Mouse (Mus musculus) MEL (cell line): ENCODE measurements at regions not wholly inside any gene's neighbourhood (a gene's known extent, or its start where the extent isn't known, plus 50 kb on each side); places are given as distances from the start of the nearest gene placed in this dataset.

Source experiments
- DNase-seq: peaks from one replicate; pipeline ENCODE4 v3.0.0; 2011; ENCODE audit warnings: low read depth, low spot score
- H3K27ac ChIP-seq: 2 replicates; pipeline ENCODE4 v1.5.1; 2012; ENCODE audit warnings: low read depth, mild to moderate bottlenecking, control low read depth, low read length, moderate library complexity; ENCODE audit not compliant: control insufficient read depth
- H3K27me3 ChIP-seq, 2 experiments: fragments of 150-350 bp in 1 of 2; sonication (generic) in 1 of 2; 2 replicates each; pipeline ENCODE4 v1.6.1; 2012; ENCODE audit warnings: low read length in 2 of 2, mild to moderate bottlenecking in 2 of 2, improper control_type of control experiment in 1 of 2, moderate library complexity in 1 of 2; ENCODE audit not compliant: insufficient read depth in 2 of 2, control insufficient read depth in 1 of 2
- H3K36me3 ChIP-seq, 2 experiments: 2 replicates each; pipeline ENCODE4 v1.6.1; 2012 to 2014; ENCODE audit warnings: low read length in 2 of 2, improper control_type of control experiment in 1 of 2, inconsistent platforms in 1 of 2, mild to moderate bottlenecking in 1 of 2; ENCODE audit not compliant: insufficient read depth in 2 of 2, control insufficient read depth in 1 of 2
- H3K4me1 ChIP-seq, 2 experiments: fragments of 150-350 bp in 1 of 2; sonication (generic) in 1 of 2; 2 replicates each; pipeline ENCODE4 v1.6.1; 2012; ENCODE audit warnings: low read length in 2 of 2, improper control_type of control experiment in 1 of 2, mild to moderate bottlenecking in 1 of 2; ENCODE audit not compliant: insufficient read depth in 2 of 2, control insufficient read depth in 1 of 2
- H3K4me3 ChIP-seq, 2 experiments: fragments of 150-350 bp in 1 of 2; sonication (generic) in 1 of 2; 2 replicates each; pipeline ENCODE4 v1.5.1; 2012; ENCODE audit warnings: low read depth in 2 of 2, low read length in 2 of 2, mild to moderate bottlenecking in 2 of 2, moderate library complexity in 2 of 2, control low read depth in 1 of 2, improper control_type of control experiment in 1 of 2; ENCODE audit not compliant: control insufficient read depth in 1 of 2, insufficient read depth in 1 of 2
- H3K79me2 ChIP-seq: 2 replicates; pipeline ENCODE4 v1.6.1; 2012; ENCODE audit warnings: mild to moderate bottlenecking, low read length, moderate library complexity; ENCODE audit not compliant: control insufficient read depth, poor library complexity, insufficient read depth
- H3K9ac ChIP-seq: 2 replicates; pipeline ENCODE4 v1.6.1; 2012; ENCODE audit warnings: low read depth, mild to moderate bottlenecking, control low read depth, low read length, moderate library complexity; ENCODE audit not compliant: control insufficient read depth, poor library complexity, severe bottlenecking
- H3K9me3 ChIP-seq: fragments of 150-350 bp; sonication (generic); replicated peaks from 2 replicates; pipeline ENCODE4 v1.6.1; 2012; ENCODE audit warnings: mild to moderate bottlenecking, low read length, improper control_type of control experiment, moderate library complexity; ENCODE audit not compliant: insufficient read depth
- CHD1 ChIP-seq: IDR thresholded peaks from 2 replicates; pipeline ENCODE4 v1.6.1; 2012; ENCODE audit warnings: low read depth, mild to moderate bottlenecking, inconsistent platforms, low read length, improper control_type of control experiment
- CHD2 ChIP-seq: IDR thresholded peaks from 2 replicates; pipeline ENCODE4 v1.6.1; 2011; ENCODE audit warnings: low read length, improper control_type of control experiment
- CTCF ChIP-seq, 3 experiments: IDR thresholded peaks in 2 of 3; conservative IDR thresholded peaks in 1 of 3; 2 replicates each; pipeline ENCODE4 v1.5.1; 2011 to 2012; ENCODE audit warnings: low read length in 3 of 3, low read depth in 2 of 3, mild to moderate bottlenecking in 2 of 3, improper control_type of control experiment in 1 of 3, inconsistent platforms in 1 of 3, mixed read lengths in 1 of 3, moderate library complexity in 1 of 3; ENCODE audit not compliant: control insufficient read depth in 1 of 3, insufficient read depth in 1 of 3, poor library complexity in 1 of 3, severe bottlenecking in 1 of 3
- ELF1 ChIP-seq: IDR thresholded peaks from 2 replicates; pipeline ENCODE4 v1.6.1; 2014; ENCODE audit warnings: low read depth, mild to moderate bottlenecking, inconsistent platforms, low read length, improper control_type of control experiment, moderate library complexity
- EP300 ChIP-seq, 2 experiments: IDR thresholded peaks; 2 replicates each; pipeline ENCODE4 v1.6.1; 2011; ENCODE audit warnings: improper control_type of control experiment in 2 of 2, low read length in 2 of 2, low read depth in 1 of 2, mild to moderate bottlenecking in 1 of 2
- ETS1 ChIP-seq: IDR thresholded peaks from 2 replicates; pipeline ENCODE4 v1.6.1; 2012; ENCODE audit warnings: low read depth, mild to moderate bottlenecking, inconsistent platforms, low read length, improper control_type of control experiment, moderate library complexity
- GABPA ChIP-seq: IDR thresholded peaks from 2 replicates; pipeline ENCODE4 v1.6.1; 2012; ENCODE audit warnings: low read depth, mild to moderate bottlenecking, inconsistent platforms, low read length, improper control_type of control experiment, moderate library complexity
- GATA1 ChIP-seq: IDR thresholded peaks from 2 replicates; pipeline ENCODE4 v1.6.1; 2011; ENCODE audit warnings: low read depth, low read length, improper control_type of control experiment
- HCFC1 ChIP-seq: IDR thresholded peaks from 2 replicates; pipeline ENCODE4 v1.6.1; 2012; ENCODE audit warnings: low read depth, mild to moderate bottlenecking, inconsistent platforms, low read length, improper control_type of control experiment, moderate library complexity
- JUND ChIP-seq: IDR thresholded peaks from 2 replicates; pipeline ENCODE4 v1.6.1; 2011; ENCODE audit warnings: low read depth, mild to moderate bottlenecking, improper control_type of control experiment, low read length
- KAT2A ChIP-seq: conservative IDR thresholded peaks from 2 replicates; pipeline ENCODE4 v1.6.1; 2012; ENCODE audit warnings: low read depth, low read length, improper control_type of control experiment, inconsistent platforms
- MAFK ChIP-seq: IDR thresholded peaks from 2 replicates; pipeline ENCODE4 v1.6.1; 2011; ENCODE audit warnings: low read depth, mild to moderate bottlenecking, low read length, improper control_type of control experiment, borderline replicate concordance
- MAX ChIP-seq: IDR thresholded peaks from 2 replicates; pipeline ENCODE4 v1.6.1; 2011; ENCODE audit warnings: low read length, improper control_type of control experiment
- MEF2A ChIP-seq: IDR thresholded peaks from 2 replicates; pipeline ENCODE4 v1.6.1; 2014; ENCODE audit warnings: low read depth, mild to moderate bottlenecking, inconsistent platforms, low read length, improper control_type of control experiment; ENCODE audit not compliant: poor library complexity, insufficient replicate concordance, severe bottlenecking; ENCODE audit errors: extremely low read depth
- MXI1 ChIP-seq: IDR thresholded peaks from 2 replicates; pipeline ENCODE4 v1.6.1; 2011; ENCODE audit warnings: mild to moderate bottlenecking, low read depth, low read length, improper control_type of control experiment
- MYB ChIP-seq: IDR thresholded peaks from 2 replicates; pipeline ENCODE4 v1.6.1; 2011; ENCODE audit warnings: mild to moderate bottlenecking, low read depth, low read length, improper control_type of control experiment
- MYC ChIP-seq: IDR thresholded peaks from 2 replicates; pipeline ENCODE4 v1.6.1; 2011; ENCODE audit warnings: low read depth, mild to moderate bottlenecking, low read length, improper control_type of control experiment, moderate library complexity
- NELFE ChIP-seq: IDR thresholded peaks from 2 replicates; pipeline ENCODE4 v1.6.1; 2011; ENCODE audit warnings: low read depth, low read length, improper control_type of control experiment
- NRF1 ChIP-seq: IDR thresholded peaks from 2 replicates; pipeline ENCODE4 v1.6.1; 2014; ENCODE audit warnings: low read depth, mild to moderate bottlenecking, inconsistent platforms, low read length, improper control_type of control experiment, moderate library complexity; ENCODE audit not compliant: poor library complexity, insufficient read depth, severe bottlenecking
- POLR2A ChIP-seq, 2 experiments: IDR thresholded peaks; 2 replicates each; pipeline ENCODE4 v1.6.1; 2011 to 2012; ENCODE audit warnings: low read length in 2 of 2, mild to moderate bottlenecking in 2 of 2, control low read depth in 1 of 2, improper control_type of control experiment in 1 of 2, low read depth in 1 of 2, moderate library complexity in 1 of 2; ENCODE audit not compliant: control insufficient read depth in 1 of 2, insufficient read depth in 1 of 2, poor library complexity in 1 of 2
- POLR2AphosphoS5 ChIP-seq: IDR thresholded peaks from 2 replicates; pipeline ENCODE4 v1.6.1; 2012; ENCODE audit warnings: low read depth, borderline replicate concordance, mild to moderate bottlenecking, inconsistent platforms, low read length, moderate library complexity, mixed read lengths
- RAD21 ChIP-seq: IDR thresholded peaks from 2 replicates; pipeline ENCODE4 v1.6.1; 2011; ENCODE audit warnings: mild to moderate bottlenecking, low read depth, low read length, improper control_type of control experiment
- RCOR1 ChIP-seq: IDR thresholded peaks from 2 replicates; pipeline ENCODE4 v1.6.1; 2012; ENCODE audit warnings: low read depth, mild to moderate bottlenecking, inconsistent platforms, low read length, improper control_type of control experiment
- TBP ChIP-seq: IDR thresholded peaks from 2 replicates; pipeline ENCODE4 v1.8.0; 2011; ENCODE audit warnings: low read depth, low read length, improper control_type of control experiment
- USF1 ChIP-seq: IDR thresholded peaks from 2 replicates; pipeline ENCODE4 v1.6.1; 2014; ENCODE audit warnings: low read depth, mild to moderate bottlenecking, inconsistent platforms, low read length, improper control_type of control experiment, moderate library complexity
- USF2 ChIP-seq, 2 experiments: IDR thresholded peaks; 2 replicates each; pipeline ENCODE4 v1.6.1; 2011 to 2012; ENCODE audit warnings: improper control_type of control experiment in 2 of 2, low read length in 2 of 2, borderline replicate concordance in 1 of 2, inconsistent platforms in 1 of 2, low read depth in 1 of 2, mild to moderate bottlenecking in 1 of 2; ENCODE audit not compliant: insufficient read depth in 1 of 2
- ZC3H11A ChIP-seq: IDR thresholded peaks from 2 replicates; pipeline ENCODE4 v1.6.1; 2012; ENCODE audit warnings: low read depth, mild to moderate bottlenecking, inconsistent platforms, low read length, improper control_type of control experiment
- ZKSCAN1 ChIP-seq: IDR thresholded peaks from 2 replicates; pipeline ENCODE4 v1.6.1; 2012; ENCODE audit warnings: low read depth, mild to moderate bottlenecking, inconsistent platforms, low read length, improper control_type of control experiment, moderate library complexity
- ZNF384 ChIP-seq: IDR thresholded peaks from 2 replicates; pipeline ENCODE4 v1.6.1; 2012; ENCODE audit warnings: low read depth, mild to moderate bottlenecking, inconsistent platforms, low read length, improper control_type of control experiment

- Histone ChIP-seq H3K9ac (no peak overlapping the region), H3K36me3 (no peaks in the 10 kb centered on the region), H3K27me3 (no peaks in the 10 kb centered on the region), H3K79me2 (no peaks in the 10 kb centered on the region), H3K27ac (no peak overlapping the region), H3K9me3 (no peaks in the 10 kb centered on the region), H3K4me1 (no peaks in the 10 kb centered on the region), H3K4me3 (no peak overlapping the region)
- DNase-seq = no peak
- TF ChIP-seq ELF1 (no peak), RAD21 (no peak), MXI1 (no peak), ZC3H11A (no peak), POLR2A (IDR thresholded peaks at IDR 0.05; ENCODE audit: control insufficient read depth in 1 of 2, insufficient read depth in 1 of 2, low read depth in 1 of 2, low read length in 2 of 2, poor library complexity in 1 of 2) (no peak), USF1 (no peak), MEF2A (no peak), RCOR1 (no peak), HCFC1 (no peak), ETS1 (no peak), JUND (no peak), MYB (no peak), CHD1 (no peak), GABPA (no peak), ZKSCAN1 (no peak), CHD2 (no peak), NELFE (no peak), MYC (no peak), CTCF (IDR thresholded peaks at IDR 0.05 in 2 of 3, conservative IDR thresholded peaks at IDR 0.05 in 1 of 3; ENCODE audit: control insufficient read depth in 1 of 3, insufficient read depth in 1 of 3, low read depth in 2 of 3, low read length in 3 of 3, poor library complexity in 1 of 3, severe bottlenecking in 1 of 3) (no peak)
These were observed 153.3 kb downstream of the Med10 start for GRCm38 (mm10) chr13:69955503-69955902.

- Histone ChIP-seq H3K4me3 (no peak overlapping the region), H3K27me3 (no peaks in the 10 kb centered on the region), H3K9ac (no peak overlapping the region), H3K27ac (no peak overlapping the region), H3K9me3 (no peaks in the 10 kb centered on the region), H3K4me1 (no peaks in the 10 kb centered on the region), H3K79me2 (no peaks in the 10 kb centered on the region), H3K36me3 (no peaks in the 10 kb centered on the region)
- no peak for TF ChIP-seq ZKSCAN1
- no peak for TF ChIP-seq TBP
- no peak for TF ChIP-seq NRF1
- TF ChIP-seq MAFK = no peak
- no peak for TF ChIP-seq NELFE
- TF ChIP-seq USF2 (IDR thresholded peaks at IDR 0.05; ENCODE audit: borderline replicate concordance in 1 of 2, insufficient read depth in 1 of 2, low read depth in 1 of 2, low read length in 2 of 2) = no peak
- TF ChIP-seq CHD1 = no peak
- no peak for TF ChIP-seq POLR2AphosphoS5
- TF ChIP-seq CHD2 = no peak
- TF ChIP-seq KAT2A = no peak
- no peak for TF ChIP-seq HCFC1
- no peak for TF ChIP-seq MAX
- no peak for TF ChIP-seq EP300 (IDR thresholded peaks at IDR 0.05; ENCODE audit: low read depth in 1 of 2, low read length in 2 of 2)
- no peak for TF ChIP-seq GATA1
- TF ChIP-seq MXI1 = no peak
- no peak for TF ChIP-seq MYC
- no peak for TF ChIP-seq JUND
- TF ChIP-seq ZNF384 = no peak
- DNase-seq = no peak
These were observed 161.7 kb downstream of the Med10 start for GRCm38 (mm10) chr13:69963944-69964343.
